Mouse (Mus musculus) midbrain, embryonic 13.5 days (tissue): Measurements from ENCODE around the gene Spred2. TPM values are rescaled to one million over a fixed set of nuclear protein-coding genes. Genes with fewer than 3 reads are reported as not detected.

Source experiments
- ATAC-seq: fragments of 200-750 bp; cut with Nextera tagmentation; 2 replicates; pipeline ENCODE4 v1.8.0; 2017; ENCODE audit warnings: mild to moderate bottlenecking, moderate TSS enrichment, moderate library complexity
- H3K27ac ChIP-seq: fragments of 300-500 bp; sonication (generic); 2 replicates; pipeline ENCODE4 v1.5.1; 2015; ENCODE audit warnings: inconsistent platforms, mild to moderate bottlenecking, moderate library complexity
- H3K27me3 ChIP-seq: fragments of 300-500 bp; sonication (generic); 2 replicates; pipeline ENCODE4 v1.6.1; 2015; ENCODE audit warnings: mild to moderate bottlenecking, inconsistent platforms
- H3K36me3 ChIP-seq: fragments of 300-500 bp; sonication (generic); 2 replicates; pipeline ENCODE4 v1.6.1; 2015; ENCODE audit warnings: mild to moderate bottlenecking, inconsistent platforms
- H3K4me1 ChIP-seq: fragments of 300-500 bp; sonication (generic); replicated peaks from 2 replicates; pipeline ENCODE4 v1.6.1; 2015; ENCODE audit warnings: inconsistent platforms
- H3K4me2 ChIP-seq: fragments of 300-500 bp; sonication (generic); replicated peaks from 2 replicates; pipeline ENCODE4 v1.6.1; 2015; ENCODE audit warnings: moderate library complexity, mild to moderate bottlenecking, inconsistent platforms
- H3K4me3 ChIP-seq: fragments of 300-500 bp; sonication (generic); replicated peaks from 2 replicates; pipeline ENCODE4 v1.5.1; 2015; ENCODE audit warnings: mild to moderate bottlenecking, inconsistent platforms
- H3K9ac ChIP-seq: fragments of 300-500 bp; sonication (generic); replicated peaks from 2 replicates; pipeline ENCODE4 v1.6.1; 2015; ENCODE audit warnings: mild to moderate bottlenecking, inconsistent platforms
- H3K9me3 ChIP-seq: fragments of 300-500 bp; sonication (generic); 2 replicates; pipeline ENCODE4 v1.6.1; 2016; ENCODE audit warnings: mild to moderate bottlenecking, inconsistent platforms
- whole genome bisulfite sequencing: fragments of 180-500 bp; shearing (Covaris S2); methylation state at CpG from one replicate; pipeline ENCODE4 v1.1.7; 2015; 5-methylcytosine and 5-hydroxymethylcytosine counted together
- polyA plus RNA-seq: library from polyadenylated mRNA; unstranded; fragments of >200 nt; fragmentation: Nextera tagmentation; extraction: Ambion mirVana; gene quantifications from 2 replicates; pipeline ENCODE4 v1.2.1, GENCODE M21; 2015

Spred2 gene
- polyA plus RNA-seq, 1 experiment from 2014 or later: 4.9 TPM

- ATAC-seq: no peak
- Histone ChIP-seq H3K9ac (no peak overlapping the region), H3K4me2 (no peak overlapping the region), H3K9me3 (no peaks in the 10 kb centered on the region), H3K27me3 (no peaks in the 10 kb centered on the region), H3K4me1 (0 out of 2 replicates have a peak, but pooled peaks cover 3% of the 10 kb centered on the region), H3K4me3 (no peak overlapping the region), H3K36me3 (no peaks in the 10 kb centered on the region), H3K27ac (no peak overlapping the region)
- 50% methylated on average over 8 of the region's 8 CpGs for WGBS
Observed at GRCm38 (mm10) chr11:20031536-20031935, 107.4 kb downstream of the Spred2 start.

- H3K27ac ChIP-seq: no peak overlapping the region
- no peak for ATAC-seq
- 81% methylated on average over 6 of the region's 6 CpGs for WGBS
Observed at GRCm38 (mm10) chr11:20033541-20034160, 109.5 kb downstream of the Spred2 start.

GRCm38 (mm10) chr11:20034337-20034947 is 110.3 kb downstream of the Spred2 start:
- 83% methylated on average over 14 of the region's 14 CpGs for WGBS
- H3K9ac ChIP-seq: no peak overlapping the region
- H3K4me3 ChIP-seq: no peak overlapping the region
- H3K27ac ChIP-seq: no peak overlapping the region
- no peaks in the 10 kb centered on the region for H3K27me3 ChIP-seq
- H3K4me1 ChIP-seq: peaks cover 13% of the 10 kb centered on the region
- H3K36me3 ChIP-seq: no peaks in the 10 kb centered on the region
- no peaks in the 10 kb centered on the region for H3K9me3 ChIP-seq
- H3K4me2 ChIP-seq: no peak overlapping the region
- no peak for ATAC-seq

More at GRCm38 (mm10) chr11:20033541-20034160, 109.5 kb downstream of the Spred2 start:
- Histone ChIP-seq H3K36me3 (no peaks in the 10 kb centered on the region), H3K9ac (no peak overlapping the region), H3K9me3 (no peaks in the 10 kb centered on the region), H3K4me1 (peaks cover 6% of the 10 kb centered on the region), H3K27me3 (no peaks in the 10 kb centered on the region), H3K4me3 (no peak overlapping the region), H3K4me2 (no peak overlapping the region)

GRCm38 (mm10) chr11:20035343-20035928 is 111.3 kb downstream of the Spred2 start:
- no peak for ATAC-seq
- Histone ChIP-seq H3K27me3 (no peaks in the 10 kb centered on the region), H3K36me3 (no peaks in the 10 kb centered on the region), H3K27ac (no peak overlapping the region), H3K4me1 (peaks cover 13% of the 10 kb centered on the region), H3K9ac (no peak overlapping the region), H3K4me2 (no peak overlapping the region), H3K4me3 (no peak overlapping the region), H3K9me3 (no peaks in the 10 kb centered on the region)
- WGBS: 65% methylated on average over 11 of the region's 11 CpGs

- Histone ChIP-seq H3K4me3 (no peak overlapping the region), H3K27me3 (no peaks in the 10 kb centered on the region), H3K4me1 (peaks cover 13% of the 10 kb centered on the region), H3K27ac (no peak overlapping the region), H3K9me3 (no peaks in the 10 kb centered on the region), H3K4me2 (no peak overlapping the region), H3K36me3 (no peaks in the 10 kb centered on the region), H3K9ac (no peak overlapping the region)
- ATAC-seq: peak; percentile 46; the same call in 1 of the 2 replicates
- 64% methylated on average over 7 of the region's 7 CpGs for WGBS
Observed at GRCm38 (mm10) chr11:20035972-20036371, 111.8 kb downstream of the Spred2 start.

- no peak overlapping the region for H3K9ac ChIP-seq
- no peaks in the 10 kb centered on the region for H3K9me3 ChIP-seq
- ATAC-seq: peak; percentile 22; the same call in 1 of the 2 replicates
- no peaks in the 10 kb centered on the region for H3K27me3 ChIP-seq
- H3K4me2 ChIP-seq: no peak overlapping the region
- H3K36me3 ChIP-seq: no peaks in the 10 kb centered on the region
- no peak overlapping the region for H3K4me3 ChIP-seq
- peaks cover 22% of the 10 kb centered on the region for H3K4me1 ChIP-seq
- 89% methylated on average over 4 of the region's 4 CpGs for WGBS
- H3K27ac ChIP-seq: no peak overlapping the region
Observed at GRCm38 (mm10) chr11:20037739-20038138, 113.6 kb downstream of the Spred2 start.

- Histone ChIP-seq H3K27ac (peak overlapping the region; percentile 47), H3K4me3 (no peak overlapping the region), H3K36me3 (no peaks in the 10 kb centered on the region), H3K4me1 (peaks cover 27% of the 10 kb centered on the region), H3K4me2 (peak overlapping the region; percentile 34), H3K27me3 (no peaks in the 10 kb centered on the region), H3K9ac (0 out of 2 replicates have a peak overlapping the region, but pooled peaks have one; percentile 46), H3K9me3 (no peaks in the 10 kb centered on the region)
- peak; percentile 66 for ATAC-seq
- WGBS: 38% methylated on average over 8 of the region's 8 CpGs
Observed at GRCm38 (mm10) chr11:20038723-20039122, 114.5 kb downstream of the Spred2 start.

GRCm38 (mm10) chr11:20041164-20041920 is 117.2 kb downstream of the Spred2 start:
- no peak overlapping the region for H3K4me3 ChIP-seq
- WGBS: 22% methylated on average over 6 of the region's 6 CpGs
- no peak overlapping the region for H3K27ac ChIP-seq
- H3K4me2 ChIP-seq: no peak overlapping the region
- H3K9me3 ChIP-seq: no peaks in the 10 kb centered on the region
- ATAC-seq: no peak
- no peaks in the 10 kb centered on the region for H3K36me3 ChIP-seq
- H3K4me1 ChIP-seq: peaks cover 23% of the 10 kb centered on the region
- no peaks in the 10 kb centered on the region for H3K27me3 ChIP-seq
- H3K9ac ChIP-seq: no peak overlapping the region

GRCm38 (mm10) chr11:20042106-20042505 is 117.9 kb downstream of the Spred2 start:
- Histone ChIP-seq H3K27me3 (no peaks in the 10 kb centered on the region), H3K27ac (no peak overlapping the region), H3K4me1 (peaks cover 23% of the 10 kb centered on the region), H3K9ac (no peak overlapping the region), H3K9me3 (no peaks in the 10 kb centered on the region), H3K4me2 (no peak overlapping the region), H3K36me3 (no peaks in the 10 kb centered on the region), H3K4me3 (no peak overlapping the region)
- 76% methylated on average over 4 of the region's 4 CpGs for WGBS
- no peak for ATAC-seq

- Histone ChIP-seq H3K27me3 (no peaks in the 10 kb centered on the region), H3K4me3 (no peak overlapping the region), H3K9me3 (no peaks in the 10 kb centered on the region), H3K9ac (no peak overlapping the region), H3K4me2 (no peak overlapping the region), H3K4me1 (peaks cover 23% of the 10 kb centered on the region), H3K27ac (no peak overlapping the region), H3K36me3 (no peaks in the 10 kb centered on the region)
- 72% methylated on average over 4 of the region's 4 CpGs for WGBS
- ATAC-seq: no peak
Observed at GRCm38 (mm10) chr11:20043256-20043655, 119.1 kb downstream of the Spred2 start.

- H3K4me3 ChIP-seq: no peak overlapping the region
- no peak overlapping the region for H3K4me2 ChIP-seq
- H3K27me3 ChIP-seq: no peaks in the 10 kb centered on the region
- H3K27ac ChIP-seq: no peak overlapping the region
- peaks cover 14% of the 10 kb centered on the region for H3K4me1 ChIP-seq
- WGBS: 66% methylated on average over 3 of the region's 3 CpGs
- no peak for ATAC-seq
- peaks cover 4% of the 10 kb centered on the region; the same call in 1 of the 2 replicates for H3K36me3 ChIP-seq
- H3K9me3 ChIP-seq: no peaks in the 10 kb centered on the region
- no peak overlapping the region for H3K9ac ChIP-seq
Observed at GRCm38 (mm10) chr11:20045586-20045985, 121.4 kb downstream of the Spred2 start.
